Mouse (Mus musculus): ENCODE results near the gene Uba52.
"Not testable (repeated sequence)": the region's sequence is repeated elsewhere in the genome, so short reads cannot be mapped to it uniquely, and the experiment has no call there.

Gene Uba52

DNA sequence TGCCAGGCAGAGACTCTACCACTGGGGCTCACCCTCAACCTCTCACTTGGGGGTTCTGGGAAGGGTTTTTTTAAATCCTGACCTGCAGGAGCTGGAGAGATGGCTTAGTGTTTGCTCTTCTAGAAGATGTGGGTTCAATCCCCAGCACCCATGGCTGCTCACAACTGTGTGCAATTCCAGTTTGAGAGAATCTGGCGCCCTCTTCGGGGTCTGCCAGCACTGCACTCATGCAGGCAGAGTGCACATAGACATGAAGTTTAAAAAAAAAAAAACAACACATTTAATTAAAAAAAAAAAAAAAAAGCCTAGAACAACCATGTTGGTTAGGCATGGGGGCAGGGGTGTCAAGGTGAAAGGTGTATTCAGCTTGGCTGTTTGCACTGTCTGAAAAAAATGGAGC lies 19.7 kb upstream of the Uba52 start:
- DNase-seq (ENCODE audit: low spot score in 2 of 2) = no peak

DNA sequence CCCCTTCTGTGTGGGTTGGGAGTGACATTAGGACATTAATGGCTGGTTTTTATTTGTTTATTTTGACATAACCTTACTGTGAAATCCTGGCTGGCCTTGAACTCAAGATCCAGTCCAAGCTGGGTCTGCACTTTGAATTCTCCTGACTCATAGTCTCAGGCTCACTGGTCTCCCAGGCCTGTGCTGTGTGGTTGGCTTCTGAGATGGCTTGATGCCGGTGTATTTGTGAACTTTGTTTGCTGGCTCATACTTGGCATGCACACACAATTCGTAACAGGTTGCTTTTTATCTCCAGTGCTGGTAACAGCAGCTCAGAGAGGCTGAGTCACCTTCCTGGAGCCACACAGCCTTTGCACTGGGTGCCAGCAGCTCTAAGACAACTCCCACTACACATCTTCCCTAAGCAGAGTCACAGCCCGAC lies 19.1 kb upstream of the Uba52 start:
- DNase-seq (ENCODE audit: low spot score in 2 of 2) = no peak

GRCm38 (mm10) chr8:70529299-70529698 lies 18.7 kb upstream of the Uba52 start:
- DNase-seq (ENCODE audit: low spot score in 2 of 2) = no peak

GRCm38 (mm10) chr8:70528182-70528797 lies 17.7 kb upstream of the Uba52 start:
- DNase-seq (ENCODE audit: low spot score in 2 of 2) = no peak

DNA sequence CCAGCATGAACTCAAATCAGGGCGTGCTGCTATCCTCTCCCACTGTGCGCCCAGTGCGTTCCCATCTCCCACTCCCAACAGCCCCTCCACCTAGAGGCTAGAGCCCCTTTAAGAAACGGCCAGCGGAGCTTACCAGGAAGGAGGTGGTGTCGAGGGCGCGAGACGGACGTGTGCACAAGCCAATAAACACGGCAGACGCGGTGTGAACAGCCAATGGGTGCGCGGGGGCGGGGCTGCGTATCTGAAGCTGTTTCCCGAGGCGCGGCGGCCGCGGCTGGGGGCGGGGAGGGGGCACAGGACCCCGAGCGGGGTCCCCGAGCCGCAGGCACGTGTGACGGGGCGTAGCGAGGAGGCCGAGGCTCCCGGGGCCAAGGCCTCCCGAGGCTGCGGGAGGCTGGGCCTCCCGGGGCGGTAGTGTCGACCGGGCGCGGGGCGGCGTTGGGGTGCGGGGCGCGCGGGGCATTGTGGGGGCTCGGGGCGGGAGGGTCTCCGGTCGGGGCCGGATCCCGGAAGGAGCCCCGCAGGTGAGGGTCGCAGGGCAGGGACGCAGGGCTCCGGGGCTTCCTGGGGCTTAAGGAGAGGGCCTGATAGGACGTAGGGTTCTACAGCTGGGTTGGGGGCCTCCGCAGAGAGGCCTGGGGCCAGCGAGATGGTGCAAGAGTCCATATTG lies 17.0 kb upstream of the Uba52 start, which contains the start of the genes Fkbp8 and Kxd1:
Gene Fkbp8 (plus strand): TSS at position 213 of the 670 bp plus-strand sequence.
Gene Kxd1 (minus strand): TSS at position 445 of the 670 bp plus-strand sequence.
- DNase-seq (ENCODE audit: low spot score in 2 of 2) = peak; percentile 99 to 100

DNA sequence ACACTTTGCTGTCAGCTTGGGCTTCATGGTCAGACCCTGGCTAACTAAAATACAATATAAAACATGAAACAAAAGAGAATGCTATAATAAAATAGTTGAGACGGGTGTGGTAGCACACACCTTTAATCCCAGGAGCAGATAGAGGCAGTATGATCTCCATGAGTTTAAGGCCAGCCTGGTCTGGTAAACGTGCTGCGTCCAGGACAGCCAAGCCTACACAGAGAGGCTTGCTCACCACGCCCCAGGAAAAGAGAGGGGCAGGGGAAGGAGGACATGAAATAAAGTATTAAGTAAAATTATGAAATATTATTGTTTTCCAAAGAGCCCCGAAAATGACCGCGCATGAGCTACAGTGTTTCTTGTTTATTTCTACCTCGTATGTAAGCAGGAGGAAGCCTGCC lies 16.5 kb upstream of the Uba52 start:
- no peak for DNase-seq (ENCODE audit: low spot score in 2 of 2)

- peak; percentile 95 to 96 for DNase-seq (ENCODE audit: low spot score in 2 of 2)
Observed at GRCm38 (mm10) chr8:70522592-70523403, 12.2 kb upstream of the Uba52 start.

DNA sequence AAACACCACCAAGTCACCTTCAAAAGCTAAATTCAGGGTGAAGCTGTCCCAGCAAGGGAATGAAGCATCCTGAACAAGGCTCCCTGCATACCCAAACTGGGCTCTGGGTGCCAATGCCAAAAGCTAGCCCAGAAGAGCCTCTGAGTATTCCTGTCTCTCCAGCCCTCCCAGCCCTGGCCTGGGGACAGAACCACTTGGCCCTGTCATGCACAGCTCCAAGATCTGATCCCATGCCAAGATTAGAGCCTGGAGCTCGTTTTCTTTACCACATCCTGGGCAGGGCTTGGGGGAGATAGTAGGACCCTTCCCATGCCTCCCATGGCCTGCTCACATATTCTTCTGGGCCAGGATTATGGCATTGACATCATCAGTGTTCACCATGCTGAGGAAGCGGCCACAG lies 9.0 kb upstream of the Uba52 start:
- DNase-seq (ENCODE audit: low spot score in 2 of 2) = no peak

GRCm38 (mm10) chr8:70519043-70519442 lies 8.4 kb upstream of the Uba52 start:
- DNase-seq (ENCODE audit: low spot score in 2 of 2) = no peak

DNA sequence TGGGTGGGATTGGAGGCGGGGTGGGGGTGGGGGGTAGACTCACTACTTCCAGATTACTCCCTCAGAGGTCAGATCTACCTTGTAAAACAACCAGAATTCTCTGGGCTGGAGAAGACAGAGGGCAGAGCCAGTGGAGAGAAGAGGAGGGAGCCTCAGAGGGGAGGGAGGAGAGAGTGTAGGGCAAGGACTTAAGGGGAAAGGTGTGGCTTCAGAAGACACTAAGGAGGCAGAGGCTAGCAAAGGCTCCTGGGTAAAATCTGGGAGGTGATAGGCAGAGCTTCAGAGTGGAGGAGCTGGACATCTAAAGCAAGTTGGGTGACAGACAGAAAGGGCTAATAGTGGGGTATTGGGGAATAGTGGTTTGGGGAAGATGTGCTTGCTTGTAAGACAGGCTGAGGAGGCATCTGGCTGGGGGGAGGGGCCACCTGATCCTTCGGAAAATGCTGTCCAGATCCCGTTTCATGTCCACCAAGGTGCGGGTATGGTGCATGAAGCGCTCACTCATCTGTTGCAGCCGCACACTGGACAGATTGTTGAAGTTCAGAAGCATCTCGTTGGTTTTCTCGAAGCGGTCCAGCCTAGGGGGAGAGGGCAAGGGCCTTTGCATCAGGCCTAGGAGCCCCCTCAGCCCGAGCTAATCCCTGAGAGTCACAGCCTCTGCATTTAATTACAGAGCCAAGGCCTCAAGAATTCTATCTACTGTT lies 7.5 kb upstream of the Uba52 start:
- no peak for DNase-seq (ENCODE audit: low spot score in 2 of 2)

- peak; percentile 76 for DNase-seq (ENCODE audit: low spot score in 2 of 2)
Observed at GRCm38 (mm10) chr8:70513441-70513840, 2.8 kb upstream of the Uba52 start.

DNA sequence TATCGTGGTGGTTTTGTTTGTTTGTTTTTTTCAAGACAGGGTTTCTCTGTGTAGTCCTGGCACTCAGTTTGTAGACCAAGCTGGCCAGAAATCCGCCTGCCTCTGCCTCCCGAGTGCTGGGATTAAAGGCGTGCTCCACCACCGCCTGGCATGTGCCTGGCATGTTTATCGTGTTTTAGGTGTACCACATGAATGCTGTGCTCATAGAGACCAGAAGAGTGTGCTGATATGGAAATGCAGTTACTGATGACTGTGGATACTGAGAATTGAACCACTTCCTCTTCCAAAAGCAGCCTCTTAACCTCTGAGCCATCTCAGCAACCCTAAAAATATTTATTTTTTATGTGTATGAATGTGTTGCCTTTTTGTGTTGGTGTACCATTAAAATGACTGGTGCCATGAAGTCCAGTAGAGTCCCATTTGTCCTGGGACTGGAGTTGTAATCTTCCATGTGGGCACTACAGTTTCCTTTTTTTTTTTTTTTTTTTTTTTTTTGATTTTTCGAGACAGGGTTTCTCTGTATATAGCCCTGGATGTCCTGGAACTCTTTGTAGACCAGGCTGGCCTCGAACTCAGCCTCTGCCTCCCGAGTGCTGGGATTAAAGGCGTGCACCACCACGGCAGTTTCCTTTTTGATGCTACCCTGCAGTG lies 1.8 kb upstream of the Uba52 start:
- no peak for DNase-seq (ENCODE audit: low spot score in 2 of 2)

DNA sequence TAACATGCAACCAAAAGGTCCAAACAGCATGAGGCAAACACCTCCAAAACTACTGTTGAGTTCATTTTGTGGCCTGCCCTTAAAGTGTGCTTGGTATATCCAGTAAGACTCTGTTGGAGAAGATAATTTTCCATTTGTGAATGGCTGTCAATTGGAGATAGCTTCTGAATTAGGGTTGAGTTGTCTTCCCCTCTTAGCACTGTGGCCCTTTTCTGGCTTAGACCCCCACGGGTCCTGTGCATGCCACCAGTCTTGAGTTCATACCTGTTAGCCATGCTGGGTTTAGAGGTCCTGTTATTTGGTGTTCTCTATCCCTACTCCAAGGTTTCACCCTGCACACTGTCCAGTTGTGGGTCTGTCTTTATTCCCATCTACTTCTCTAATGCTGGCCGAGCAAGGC lies 1.2 kb upstream of the Uba52 start:
- no peak for DNase-seq (ENCODE audit: low spot score in 2 of 2)

- not testable (repeated sequence) for DNase-seq (ENCODE audit: low spot score in 2 of 2)
Observed at GRCm38 (mm10) chr8:70511174-70511573, 573 bp upstream of the Uba52 start.

- DNase-seq (ENCODE audit: low spot score in 2 of 2) = no peak
Observed at GRCm38 (mm10) chr8:70509281-70509952, 1.2 kb downstream of the Uba52 start.

GRCm38 (mm10) chr8:70507027-70507393 lies 3.6 kb downstream of the Uba52 start:
- no peak for DNase-seq (ENCODE audit: low spot score in 2 of 2)

DNA sequence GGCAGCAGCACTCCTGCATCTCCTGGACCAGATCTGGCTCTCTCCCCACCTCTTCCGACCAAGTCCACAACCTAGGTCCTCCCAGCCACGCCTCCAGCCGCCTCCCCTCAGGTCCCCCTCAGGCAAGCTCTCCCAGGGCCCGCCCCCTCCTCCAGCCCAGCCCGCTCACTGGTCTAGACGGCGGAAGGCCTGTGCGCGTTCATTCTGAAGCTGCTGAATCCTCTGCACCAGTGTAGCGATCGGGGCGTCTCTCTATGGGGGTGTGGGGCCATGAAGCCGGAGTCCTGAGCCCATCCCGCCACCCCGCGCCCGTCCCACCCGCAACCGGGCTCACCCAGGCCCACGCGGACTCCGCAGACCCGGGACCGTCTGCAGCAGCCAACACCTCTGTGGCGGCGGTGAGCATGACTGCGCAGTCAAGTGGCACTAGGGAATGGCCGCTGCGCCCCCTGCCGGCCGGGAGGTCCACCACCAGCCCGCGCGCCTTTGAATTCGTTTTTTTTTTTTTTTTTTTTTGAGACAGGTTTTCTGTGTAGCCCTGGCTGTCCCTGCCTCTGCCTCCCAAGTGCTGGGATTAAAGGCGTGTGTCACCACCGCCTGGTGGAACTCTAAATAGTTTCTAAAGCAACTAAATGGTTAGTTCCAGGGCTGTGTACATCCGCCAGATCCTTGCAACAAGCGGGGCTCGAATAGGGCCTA lies 4.1 kb downstream of the Uba52 start, which contains the start of gene Rex1bd:
Gene Rex1bd (minus strand): TSS at position 425 of the 699 bp plus-strand sequence.
- DNase-seq (ENCODE audit: low spot score in 2 of 2) = peak; percentile 94 to 97

DNA sequence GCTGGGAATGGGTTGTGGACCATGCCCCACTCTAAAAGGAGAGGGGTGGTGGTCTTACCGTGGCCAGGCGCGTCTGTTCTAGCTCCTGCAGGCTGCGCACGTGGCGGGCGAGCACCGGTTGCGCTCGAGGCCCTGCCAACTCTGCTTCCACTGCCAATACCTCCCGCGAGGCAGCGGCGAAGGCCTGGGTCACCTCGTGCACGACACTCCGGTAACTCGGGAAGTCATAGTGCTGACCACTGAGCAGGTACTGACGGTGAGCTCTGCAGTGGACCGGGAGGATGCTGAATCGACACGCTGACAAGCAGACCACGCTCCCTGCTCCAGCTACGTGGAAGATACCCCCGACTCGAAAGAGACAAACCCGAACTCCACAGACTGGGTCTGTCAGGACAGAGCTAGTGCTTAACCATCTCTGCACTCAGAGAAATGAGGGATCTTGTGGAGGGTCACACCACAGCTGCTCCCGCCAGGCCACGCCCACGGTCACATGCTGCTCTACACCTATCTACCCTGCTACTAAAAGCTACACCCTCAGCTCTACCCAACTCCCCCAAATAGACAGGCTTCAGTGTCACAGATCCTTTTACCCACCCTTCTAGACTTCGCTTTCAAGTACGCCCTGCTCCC lies 4.8 kb downstream of the Uba52 start:
- DNase-seq (ENCODE audit: low spot score in 2 of 2) = no peak

DNA sequence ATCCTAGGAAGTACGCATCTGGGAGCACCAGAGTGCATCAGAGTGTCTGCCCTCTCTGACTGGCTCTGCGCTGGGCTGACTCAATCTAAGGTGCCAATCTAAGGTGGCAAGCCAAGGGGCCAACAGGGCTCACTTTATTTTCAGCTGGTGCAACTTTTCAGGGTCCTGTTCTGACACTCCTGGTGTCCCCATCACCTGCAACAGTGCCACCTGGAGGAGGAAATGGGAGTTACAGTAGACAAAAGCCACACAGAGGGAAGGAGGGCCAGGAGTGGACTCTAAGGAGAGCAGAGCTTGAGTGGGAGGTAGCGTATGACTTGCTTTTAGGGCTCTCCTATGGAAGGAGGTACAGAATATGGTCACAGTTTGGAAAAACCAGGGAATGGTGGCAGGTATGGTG lies 5.8 kb downstream of the Uba52 start:
- peak; percentile 83 to 93 for DNase-seq (ENCODE audit: low spot score in 2 of 2)

DNA sequence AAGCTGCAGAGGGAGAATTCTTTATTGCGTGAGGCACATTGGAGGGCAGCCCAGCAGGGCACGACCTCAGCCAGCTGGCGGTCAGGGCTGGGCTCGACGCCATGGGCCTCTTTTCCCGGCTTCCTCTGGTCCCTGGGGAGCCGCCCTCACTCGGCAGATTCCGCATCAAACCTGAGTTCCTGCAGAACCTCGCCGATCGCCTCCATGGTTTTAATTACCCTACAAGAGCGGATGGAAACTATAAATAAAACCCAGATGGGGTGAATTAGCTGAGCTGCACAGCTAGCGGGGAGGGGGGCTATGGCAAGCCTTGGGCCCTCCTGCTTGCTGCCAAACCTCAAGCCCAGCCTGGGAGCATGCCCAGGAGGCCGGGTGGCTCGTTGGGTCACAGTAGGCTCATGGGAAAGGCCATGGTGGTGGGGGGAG lies 6.3 kb downstream of the Uba52 start:
- peak; percentile 47 to 53 for DNase-seq (ENCODE audit: low spot score in 2 of 2)
